Mouse (Mus musculus) left cerebral cortex, adult 18-20 months (tissue): Measurements from ENCODE around the gene Gm3755. TPM values are rescaled to one million over a fixed set of nuclear protein-coding genes. Genes with fewer than 3 reads are reported as not detected.
"Not testable (repeated sequence)": the region's sequence is repeated elsewhere in the genome, so short reads cannot be mapped to it uniquely, and the experiment has no call there.

ENCODE experiments used
- DNase-seq, 2 experiments: peaks; one replicate each; pipeline ENCODE4 v3.0.0; 2021 to 2022; ENCODE audit warnings: low spot score in 2 of 2, mixed read lengths in 1 of 2
- long read RNA-seq, 2 experiments: library from polyadenylated mRNA; stranded (forward); transcript quantifications; one replicate each; pipeline ENCODE4 v2.0.0; 2021
- total RNA-seq, 2 experiments: library from RNA; stranded (reverse); gene quantifications; 2 replicates each; pipeline ENCODE4 v1.2.3; 2021

Gene Gm3755
- total RNA-seq = not detected
- long read RNA-seq, experiment 1 = 0 reads
- long read RNA-seq, experiment 2 = 0 reads

- DNase-seq = not testable (repeated sequence)
Observed at GRCm38 (mm10) chr14:7450817-7451216, at the start of gene Gm3755. Gene Gm3755 (minus strand): TSS chr14:7450917.

- DNase-seq = peak in 1 of 2 experiments; percentile 0
Observed at GRCm38 (mm10) chr14:7488731-7489130, 38.0 kb upstream of the Gm3755 start.

GRCm38 (mm10) chr14:7483662-7484061 lies 32.9 kb upstream of the Gm3755 start, which contains the start of gene Gm3752:
Gene Gm3752 (minus strand): TSS chr14:7483762.
- not testable (repeated sequence) for DNase-seq

- not testable (repeated sequence) for DNase-seq
Observed at GRCm38 (mm10) chr14:7422496-7422895, 28.2 kb downstream of the Gm3755 start.

Other genes with a start within 250 kb of the Gm3755 start
- gene Gm3727, start 186.2 kb downstream of the Gm3755 start, total RNA-seq = not detected
- gene Gm3739, start 135.9 kb downstream of the Gm3755 start, total RNA-seq = under 1 TPM in 1 of 2 experiments, not detected in 1; 0.42 TPM
- gene Gm5797, start 118.5 kb downstream of the Gm3755 start, total RNA-seq = not detected
- not detected for gene Gm8374, start 85.8 kb downstream of the Gm3755 start, total RNA-seq
- under 1 TPM in 1 of 2 experiments, not detected in 1; 0.95 TPM for gene Gm3752, start 32.8 kb upstream of the Gm3755 start, total RNA-seq
- 1 to 10 TPM; 3.2 to 4.7 TPM for gene Gm3558, start 117.6 kb upstream of the Gm3755 start, total RNA-seq
- not detected for gene Gm10338, start 144.7 kb upstream of the Gm3755 start, total RNA-seq
- gene Gm10128, start 193.1 kb upstream of the Gm3755 start, total RNA-seq = not detected